Comparison of ENCODE assay signal across 8 mouse cellular contexts in genomic region chr14:79482747-79483355, GRCm38 (mm10). TPM values are rescaled to one million over a fixed set of nuclear protein-coding genes. Genes with fewer than 3 reads are reported as not detected.
A peak's percentile ranks its signal among the peaks of the same experiment; 100 is the strongest.
DNase-seq lines count a peak whose midpoint lies in the region; ATAC-seq and TF ChIP-seq lines count a peak whose summit lies in the region.

No protein-coding gene starts in this region.

- 33% methylated on average over 15 of the region's 15 CpGs for WGBS in spleen, adult 2 months
- WGBS in embryonic facial prominence, embryonic 13.5 days: 13% methylated on average over 15 of the region's 15 CpGs
- 13% methylated on average over 15 of the region's 15 CpGs for WGBS in intestine, embryonic 16.5 days
- 28% methylated on average over 15 of the region's 15 CpGs for WGBS in midbrain, embryonic 11.5 days

- peak overlapping the region; percentile 79 for H3K4me2 ChIP-seq in embryonic facial prominence, embryonic 13.5 days
- H3K4me2 ChIP-seq in intestine, embryonic 16.5 days (ENCODE audit: low read depth, low read length): peak overlapping the region; percentile 93
- peak overlapping the region; percentile 68 for H3K4me2 ChIP-seq in midbrain, embryonic 11.5 days

- TF ChIP-seq POLR2A in spleen, adult 2 months (IDR thresholded peaks at IDR 0.05; ENCODE audit: low read depth, low read length): no peak

- ATAC-seq in embryonic facial prominence, embryonic 13.5 days (ENCODE audit: insufficient number of reproducible peaks, insufficient read depth, low FRiP score, low TSS enrichment, low read depth): no peak
- no peak for ATAC-seq in intestine, embryonic 16.5 days
- ATAC-seq in midbrain, embryonic 11.5 days (ENCODE audit: low FRiP score): no peak
- no peak for ATAC-seq in erythroid progenitor cell, adult 5-6 weeks (replicated peaks; ENCODE audit: low FRiP score, poor library complexity, severe bottlenecking)

- H3K9ac ChIP-seq in embryonic facial prominence, embryonic 13.5 days: peak overlapping the region; percentile 90
- peak overlapping the region; percentile 100 for H3K9ac ChIP-seq in intestine, embryonic 16.5 days (ENCODE audit: low read depth, low read length)
- H3K9ac ChIP-seq in midbrain, embryonic 11.5 days (ENCODE audit: low read length): peak overlapping the region; percentile 71

- no peak for DNase-seq in spleen, adult 2 months (ENCODE audit: low read depth in 1 of 2, low spot score in 2 of 2)
- DNase-seq in spleen, postnatal 14 days (ENCODE audit: low spot score in 2 of 2): no peak
- DNase-seq in midbrain, embryonic 11.5 days (ENCODE audit: low spot score, missing footprints): peak; percentile 87
- DNase-seq in left cerebral cortex, postnatal 10 days (ENCODE audit: extremely low spot score in 1 of 2, low spot score in 2 of 2): no peak
- no peak for DNase-seq in left cerebral cortex, adult 8-10 months (ENCODE audit: low spot score in 2 of 2)

- intact Hi-C loops in left cerebral cortex, postnatal 10 days (cut with DNase I): loop anchor here (5.0 kb wide), 2 partner anchors 79 to 104 kb away; partner anchors contain the start of gene Sugt1

- H3K9me3 ChIP-seq in embryonic facial prominence, embryonic 13.5 days: no peaks in the 10 kb centered on the region
- H3K9me3 ChIP-seq in intestine, embryonic 16.5 days (ENCODE audit: control insufficient read depth, low read length): no peaks in the 10 kb centered on the region
- H3K9me3 ChIP-seq in midbrain, embryonic 11.5 days (ENCODE audit: control insufficient read depth, low read length): no peaks in the 10 kb centered on the region

- H3K27ac ChIP-seq in spleen, adult 2 months (ENCODE audit: insufficient read depth, low read length): peak overlapping the region; percentile 51
- peak overlapping the region; percentile 99 for H3K27ac ChIP-seq in embryonic facial prominence, embryonic 13.5 days
- H3K27ac ChIP-seq in intestine, embryonic 16.5 days (ENCODE audit: low read length): peak overlapping the region; percentile 100
- peak overlapping the region; percentile 100 for H3K27ac ChIP-seq in midbrain, embryonic 11.5 days (ENCODE audit: low read depth, low read length)

- no peaks in the 10 kb centered on the region for H3K36me3 ChIP-seq in spleen, adult 2 months (ENCODE audit: control insufficient read depth, insufficient read depth, low read length)
- peaks cover 6% of the 10 kb centered on the region for H3K36me3 ChIP-seq in embryonic facial prominence, embryonic 13.5 days
- H3K36me3 ChIP-seq in intestine, embryonic 16.5 days (ENCODE audit: control insufficient read depth, insufficient read depth, low read length): no peaks in the 10 kb centered on the region
- no peaks in the 10 kb centered on the region for H3K36me3 ChIP-seq in midbrain, embryonic 11.5 days (ENCODE audit: control insufficient read depth, insufficient read depth, low read length)

- no peak for TF ChIP-seq CTCF in spleen, adult 2 months (IDR thresholded peaks at IDR 0.05; ENCODE audit: extremely low read depth, insufficient read depth, insufficient read length, insufficient replicate concordance)

- peaks cover 2% of the 10 kb centered on the region; the same call in 1 of the 2 replicates for H3K4me1 ChIP-seq in spleen, adult 2 months (ENCODE audit: control insufficient read depth, insufficient read depth, insufficient read length)
- peaks cover 51% of the 10 kb centered on the region for H3K4me1 ChIP-seq in embryonic facial prominence, embryonic 13.5 days
- H3K4me1 ChIP-seq in intestine, embryonic 16.5 days (ENCODE audit: control insufficient read depth, insufficient read depth, low read length): peaks cover 49% of the 10 kb centered on the region
- peaks cover 22% of the 10 kb centered on the region for H3K4me1 ChIP-seq in midbrain, embryonic 11.5 days (ENCODE audit: control insufficient read depth, insufficient read depth, low read length)

- H3K4me3 ChIP-seq in spleen, adult 2 months (ENCODE audit: extremely low read depth, insufficient read depth, insufficient read length): peak overlapping the region; percentile 25
- peak overlapping the region; percentile 69 for H3K4me3 ChIP-seq in embryonic facial prominence, embryonic 13.5 days
- H3K4me3 ChIP-seq in intestine, embryonic 16.5 days (ENCODE audit: low read length): peak overlapping the region; percentile 99
- peak overlapping the region; percentile 89 for H3K4me3 ChIP-seq in midbrain, embryonic 11.5 days (ENCODE audit: low read depth, low read length)

- H3K27me3 ChIP-seq in spleen, adult 2 months (ENCODE audit: control insufficient read depth, insufficient read depth, low read length): no peaks in the 10 kb centered on the region
- H3K27me3 ChIP-seq in embryonic facial prominence, embryonic 13.5 days: no peaks in the 10 kb centered on the region
- no peaks in the 10 kb centered on the region for H3K27me3 ChIP-seq in intestine, embryonic 16.5 days (replicated peaks; ENCODE audit: control insufficient read depth, insufficient read depth, low read length)
- H3K27me3 ChIP-seq in midbrain, embryonic 11.5 days (ENCODE audit: control insufficient read depth, insufficient read depth, low read length): no peaks in the 10 kb centered on the region

RNA-seq across cellular contexts. Expression of gene Wbp4, which starts 1.5 kb away (rescaled TPM):
- 2.6 and 3.7 TPM in 2 replicates for polyA plus RNA-seq in spleen, adult 2 months (2012; rRNA removed)
- 53.6 and 54.2 TPM in 2 replicates for polyA plus RNA-seq in embryonic facial prominence, embryonic 13.5 days (2015; fragmentation: Nextera tagmentation; extraction: Ambion mirVana)
- polyA plus RNA-seq in intestine, embryonic 16.5 days (2015; fragmentation: Nextera tagmentation; extraction: Ambion mirVana): 26.9 and 31.3 TPM in 2 replicates
- 61.1 and 62.4 TPM in 2 replicates for polyA plus RNA-seq in midbrain, embryonic 11.5 days (2014; fragmentation: Nextera tagmentation; extraction: Ambion mirVana)
- total RNA-seq in left cerebral cortex, postnatal 10 days (2021): 10 to 100 TPM; 42.6 to 44.1 TPM
- 25.6 and 27.7 TPM in 2 replicates for total RNA-seq in erythroid progenitor cell, adult 5-6 weeks (2015; ENCODE audit: low replicate concordance)
- 40.6 and 64.4 TPM in 2 replicates for total RNA-seq in erythroid progenitor cell, adult 5-6 weeks (2017; ENCODE audit: low replicate concordance)
- total RNA-seq in left cerebral cortex, adult 8-10 months (2022): 10 to 100 TPM; 45.6 to 51.2 (median 51.0) TPM

RNA-seq across cellular contexts. Expression of gene Elf1, which starts 1.9 kb away (rescaled TPM):
- 22.5 and 26.7 TPM in 2 replicates for polyA plus RNA-seq in spleen, adult 2 months (2012; rRNA removed)
- 12.9 and 13.1 TPM in 2 replicates for polyA plus RNA-seq in embryonic facial prominence, embryonic 13.5 days (2015; fragmentation: Nextera tagmentation; extraction: Ambion mirVana)
- 21.9 and 22.2 TPM in 2 replicates for polyA plus RNA-seq in intestine, embryonic 16.5 days (2015; fragmentation: Nextera tagmentation; extraction: Ambion mirVana)
- polyA plus RNA-seq in midbrain, embryonic 11.5 days (2014; fragmentation: Nextera tagmentation; extraction: Ambion mirVana): 5.9 and 8.3 TPM in 2 replicates
- 1 to 10 TPM; 4.8 to 5.0 TPM for total RNA-seq in left cerebral cortex, postnatal 10 days (2021)
- 38.9 and 39.8 TPM in 2 replicates for total RNA-seq in erythroid progenitor cell, adult 5-6 weeks (2015; ENCODE audit: low replicate concordance)
- total RNA-seq in erythroid progenitor cell, adult 5-6 weeks (2017; ENCODE audit: low replicate concordance): 81.2 and 83.4 TPM in 2 replicates
- total RNA-seq in left cerebral cortex, adult 8-10 months (2022): 1 to 10 TPM; 4.9 to 5.7 (median 5.0) TPM

RNA-seq across cellular contexts. Expression of gene Kbtbd6, which starts 31.2 kb away (rescaled TPM):
- polyA plus RNA-seq in spleen, adult 2 months (2012; rRNA removed): 1.4 and 1.5 TPM in 2 replicates
- 2.6 and 3.1 TPM in 2 replicates for polyA plus RNA-seq in embryonic facial prominence, embryonic 13.5 days (2015; fragmentation: Nextera tagmentation; extraction: Ambion mirVana)
- polyA plus RNA-seq in intestine, embryonic 16.5 days (2015; fragmentation: Nextera tagmentation; extraction: Ambion mirVana): 1.5 and 1.8 TPM in 2 replicates
- polyA plus RNA-seq in midbrain, embryonic 11.5 days (2014; fragmentation: Nextera tagmentation; extraction: Ambion mirVana): 4.6 and 5.1 TPM in 2 replicates
- total RNA-seq in left cerebral cortex, postnatal 10 days (2021): 1 to 10 TPM; 1.5 to 1.7 TPM
- total RNA-seq in erythroid progenitor cell, adult 5-6 weeks (2015; ENCODE audit: low replicate concordance): 21.3 and 29.3 TPM in 2 replicates
- total RNA-seq in erythroid progenitor cell, adult 5-6 weeks (2017; ENCODE audit: low replicate concordance): 13.2 and 27.5 TPM in 2 replicates
- total RNA-seq in left cerebral cortex, adult 8-10 months (2022): 1 to 10 TPM; 1.0 to 1.4 (median 1.2) TPM

RNA-seq across cellular contexts. Expression of gene Kbtbd7, which starts 56.5 kb away (rescaled TPM):
- polyA plus RNA-seq in spleen, adult 2 months (2012; rRNA removed): 4.2 and 6.0 TPM in 2 replicates
- polyA plus RNA-seq in embryonic facial prominence, embryonic 13.5 days (2015; fragmentation: Nextera tagmentation; extraction: Ambion mirVana): 12.6 and 13.3 TPM in 2 replicates
- polyA plus RNA-seq in intestine, embryonic 16.5 days (2015; fragmentation: Nextera tagmentation; extraction: Ambion mirVana): 6.2 and 6.7 TPM in 2 replicates
- 18.4 and 20.2 TPM in 2 replicates for polyA plus RNA-seq in midbrain, embryonic 11.5 days (2014; fragmentation: Nextera tagmentation; extraction: Ambion mirVana)
- 10 to 100 TPM; 39.9 to 40.5 TPM for total RNA-seq in left cerebral cortex, postnatal 10 days (2021)
- 16.6 and 21.0 TPM in 2 replicates for total RNA-seq in erythroid progenitor cell, adult 5-6 weeks (2015; ENCODE audit: low replicate concordance)
- 10.8 and 16.7 TPM in 2 replicates for total RNA-seq in erythroid progenitor cell, adult 5-6 weeks (2017; ENCODE audit: low replicate concordance)
- 10 to 100 TPM; 35.5 to 40.8 (median 37.1) TPM for total RNA-seq in left cerebral cortex, adult 8-10 months (2022)

Comparison
In these comparisons a context has a peak if more than half of its experiments do, and no peak if none do; other contexts are left out.
1. H3K4me3 ChIP-seq: peak in every context shown above with its lines; median percentile 99 in intestine, embryonic 16.5 days; 89 in midbrain, embryonic 11.5 days; 69 in embryonic facial prominence, embryonic 13.5 days; 25 in spleen, adult 2 months.